Mouse (Mus musculus) heart, embryonic 16.5 days (tissue): ENCODE data around the gene Fam204a. TPM values are rescaled to one million over a fixed set of nuclear protein-coding genes. Genes with fewer than 3 reads are reported as not detected.

Source experiments
- ATAC-seq: fragments of 200-750 bp; cut with Nextera tagmentation; replicated peaks from 2 replicates; pipeline ENCODE4 v1.8.0; 2017; ENCODE audit warnings: moderate number of reproducible peaks; ENCODE audit not compliant: insufficient read depth, low FRiP score; ENCODE audit errors: extremely low read depth
- H3K27ac ChIP-seq: fragments of 300-500 bp; sonication (generic); 2 replicates; pipeline ENCODE4 v1.5.1; 2014; ENCODE audit warnings: mild to moderate bottlenecking, low read length, control low read depth, moderate library complexity
- H3K27me3 ChIP-seq: fragments of 300-500 bp; sonication (generic); 2 replicates; pipeline ENCODE4 v1.6.1; 2014; ENCODE audit warnings: low read length, mixed read lengths; ENCODE audit not compliant: control insufficient read depth, insufficient read depth
- H3K36me3 ChIP-seq: fragments of 300-500 bp; sonication (generic); 2 replicates; pipeline ENCODE4 v1.6.1; 2014; ENCODE audit not compliant: control insufficient read depth, insufficient read depth
- H3K4me1 ChIP-seq: fragments of 300-500 bp; sonication (generic); 2 replicates; pipeline ENCODE4 v1.6.1; 2014; ENCODE audit warnings: low read length, mixed read lengths; ENCODE audit not compliant: control insufficient read depth, insufficient read depth
- H3K4me2 ChIP-seq: fragments of 300-500 bp; sonication (generic); 2 replicates; pipeline ENCODE4 v1.6.1; 2014; ENCODE audit warnings: low read depth, mild to moderate bottlenecking, control low read depth, low read length
- H3K4me3 ChIP-seq: fragments of 300-500 bp; sonication (generic); 2 replicates; pipeline ENCODE4 v1.5.1; 2014; ENCODE audit warnings: mild to moderate bottlenecking, control low read depth, low read length
- H3K9ac ChIP-seq: fragments of 300-500 bp; sonication (generic); 2 replicates; pipeline ENCODE4 v1.6.1; 2014; ENCODE audit warnings: low read length, control low read depth
- H3K9me3 ChIP-seq: fragments of 300-500 bp; sonication (generic); replicated peaks from 2 replicates; pipeline ENCODE4 v1.6.1; 2016; ENCODE audit warnings: low read length; ENCODE audit not compliant: control insufficient read depth
- WGBS: fragments of 180-500 bp; shearing (Covaris S2); extraction: QIAGEN DNeasy Blood & Tissue Kit; methylation state at CpG from one replicate; pipeline ENCODE4 v1.1.7; 2014; 5-methylcytosine and 5-hydroxymethylcytosine counted together
- polyA plus RNA-seq: library from polyadenylated mRNA; unstranded; fragments of >200 nt; fragmentation: Nextera tagmentation; extraction: Ambion mirVana; gene quantifications from 2 replicates; pipeline ENCODE4 v1.2.1, GENCODE M21; 2015

The Fam204a gene
- polyA plus RNA-seq, 1 experiment from 2014 or later = 34.7 TPM

GRCm38 (mm10) chr19:60182901-60183300, 43.6 kb downstream of the Fam204a start:
- Histone ChIP-seq H3K36me3 (no peaks in the 10 kb centered on the region; the same call in 1 of the 2 replicates), H3K4me1 (no peaks in the 10 kb centered on the region), H3K4me2 (no peak overlapping the region), H3K9me3 (no peaks in the 10 kb centered on the region), H3K4me3 (no peak overlapping the region), H3K27me3 (no peaks in the 10 kb centered on the region), H3K9ac (no peak overlapping the region), H3K27ac (no peak overlapping the region)
- WGBS = 74% methylated on average over 1 of the region's 1 CpGs
- ATAC-seq = no peak

DNA sequence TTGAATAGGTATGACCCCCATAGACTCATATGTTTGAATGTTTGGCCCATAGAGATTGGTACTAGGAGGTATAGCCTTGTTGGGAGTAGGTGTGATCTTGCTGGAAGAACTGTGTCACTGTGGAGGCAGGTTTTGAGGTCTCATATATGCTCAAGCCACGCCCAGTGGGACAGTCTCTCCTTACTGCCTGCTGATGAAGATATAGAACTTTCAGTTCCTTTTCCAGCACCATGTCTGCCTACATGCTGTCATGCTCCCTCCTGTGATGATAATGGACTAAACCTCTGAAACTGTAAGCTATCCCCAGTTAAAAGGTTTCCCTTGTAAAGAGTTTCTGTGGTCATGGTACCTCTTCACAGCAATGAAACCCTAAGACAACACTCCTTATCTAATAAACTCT, 44.3 kb downstream of the Fam204a start:
- 82% methylated on average over 1 of the region's 1 CpGs for WGBS
- Histone ChIP-seq H3K4me2 (no peak overlapping the region), H3K27ac (no peak overlapping the region), H3K36me3 (no peaks in the 10 kb centered on the region; the same call in 1 of the 2 replicates), H3K9me3 (no peaks in the 10 kb centered on the region), H3K4me1 (no peaks in the 10 kb centered on the region), H3K9ac (no peak overlapping the region), H3K4me3 (no peak overlapping the region), H3K27me3 (no peaks in the 10 kb centered on the region)
- ATAC-seq = no peak

DNA sequence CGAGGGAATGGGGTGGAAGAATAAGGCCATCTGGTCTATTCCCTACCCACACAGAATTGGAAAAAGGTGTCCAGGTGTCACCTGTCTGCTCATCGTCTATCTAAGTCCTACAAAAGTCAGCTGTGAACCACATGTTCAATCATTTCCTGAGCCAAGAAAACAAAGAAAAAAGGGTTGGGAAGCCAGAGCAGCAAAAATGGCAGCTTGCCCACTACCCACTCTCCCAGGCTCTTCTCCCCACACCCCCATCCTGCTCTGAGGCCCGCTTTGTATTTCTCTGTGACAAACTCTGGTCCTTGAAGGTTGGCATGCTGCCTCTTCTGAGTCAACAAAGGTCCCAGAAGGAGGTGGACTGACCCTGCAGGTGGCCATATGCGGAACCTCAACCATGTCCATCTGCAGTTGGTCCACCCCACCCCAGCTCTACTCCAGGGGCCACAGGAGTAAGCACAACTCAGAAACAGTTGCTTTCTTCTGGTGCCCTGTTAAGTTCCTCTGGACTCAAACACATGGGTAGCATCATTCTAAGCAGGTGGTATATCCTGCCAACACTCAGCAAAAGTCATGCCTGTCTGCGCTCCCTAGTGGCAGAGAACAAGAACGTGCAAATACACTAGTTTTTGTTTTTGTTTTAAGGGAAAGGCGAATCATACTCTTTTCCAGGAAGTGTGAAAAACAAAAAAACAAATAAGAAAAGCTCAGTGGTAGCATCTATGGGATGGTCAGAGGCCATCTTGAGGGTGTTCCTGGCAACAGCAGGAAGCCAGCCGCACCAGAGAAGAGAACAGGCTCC, 47.5 kb downstream of the Fam204a start:
- no peaks in the 10 kb centered on the region; the same call in 1 of the 2 replicates for H3K36me3 ChIP-seq
- H3K27ac ChIP-seq = no peak overlapping the region
- ATAC-seq = no peak
- H3K9ac ChIP-seq = no peak overlapping the region
- 79% methylated on average over 8 of the region's 8 CpGs for WGBS
- H3K4me3 ChIP-seq = no peak overlapping the region
- H3K4me2 ChIP-seq = no peak overlapping the region
- no peaks in the 10 kb centered on the region for H3K27me3 ChIP-seq
- H3K9me3 ChIP-seq = no peaks in the 10 kb centered on the region
- no peaks in the 10 kb centered on the region for H3K4me1 ChIP-seq

- no peaks in the 10 kb centered on the region for H3K36me3 ChIP-seq
- no peaks in the 10 kb centered on the region for H3K9me3 ChIP-seq
- H3K4me2 ChIP-seq = no peak overlapping the region
- WGBS = 38% methylated on average over 2 of the region's 2 CpGs
- ATAC-seq = no peak
- H3K4me1 ChIP-seq = no peaks in the 10 kb centered on the region
- H3K27me3 ChIP-seq = no peaks in the 10 kb centered on the region
- no peak overlapping the region for H3K27ac ChIP-seq
- H3K9ac ChIP-seq = no peak overlapping the region
- H3K4me3 ChIP-seq = no peak overlapping the region
Measured at GRCm38 (mm10) chr19:60165417-60165816, 61.1 kb downstream of the Fam204a start.

- peak overlapping the region; percentile 17 for H3K4me3 ChIP-seq
- ATAC-seq = no peak
- H3K27ac ChIP-seq = no peak overlapping the region
- no peaks in the 10 kb centered on the region for H3K27me3 ChIP-seq
- H3K36me3 ChIP-seq = no peaks in the 10 kb centered on the region
- 14% methylated on average over 20 of the region's 20 CpGs for WGBS
- no peaks in the 10 kb centered on the region for H3K9me3 ChIP-seq
- H3K4me2 ChIP-seq = peak overlapping the region; percentile 44; the same call in 1 of the 2 replicates
- no peak overlapping the region for H3K9ac ChIP-seq
- H3K4me1 ChIP-seq = no peaks in the 10 kb centered on the region
Measured at GRCm38 (mm10) chr19:60160611-60161274, 65.8 kb downstream of the Fam204a start.

DNA sequence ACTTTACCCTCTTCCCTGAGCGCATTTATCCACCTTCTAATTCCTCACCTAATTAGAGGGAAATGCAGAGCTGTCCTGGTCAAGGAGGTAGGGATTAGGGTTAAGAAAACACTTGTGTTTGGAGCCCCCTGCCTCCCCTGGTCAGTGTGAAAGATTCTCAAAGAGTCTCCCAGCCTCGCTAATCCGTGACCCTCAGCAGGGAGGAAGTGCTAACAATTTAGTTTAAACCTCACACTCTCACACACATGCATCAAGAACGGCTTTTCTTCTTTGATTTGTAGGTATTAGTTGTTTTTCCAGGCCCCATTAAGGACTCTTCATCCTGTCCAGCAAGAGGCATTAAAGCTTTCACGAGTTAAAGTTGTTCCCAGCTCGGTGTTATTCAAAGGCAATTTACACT, 66.7 kb downstream of the Fam204a start:
- no peak overlapping the region for H3K4me2 ChIP-seq
- no peaks in the 10 kb centered on the region for H3K4me1 ChIP-seq
- ATAC-seq = no peak

GRCm38 (mm10) chr19:60155266-60155665, 71.2 kb downstream of the Fam204a start:
- no peak for ATAC-seq
- Histone ChIP-seq H3K9ac (no peak overlapping the region), H3K27me3 (no peaks in the 10 kb centered on the region), H3K9me3 (no peaks in the 10 kb centered on the region), H3K4me1 (no peaks in the 10 kb centered on the region), H3K36me3 (no peaks in the 10 kb centered on the region), H3K4me2 (no peak overlapping the region), H3K27ac (no peak overlapping the region), H3K4me3 (no peak overlapping the region)
- WGBS = 80% methylated on average over 5 of the region's 5 CpGs

More for the DNA sequence above, 66.7 kb downstream of the Fam204a start:
- no peaks in the 10 kb centered on the region for H3K9me3 ChIP-seq
- H3K4me3 ChIP-seq = no peak overlapping the region
- H3K36me3 ChIP-seq = no peaks in the 10 kb centered on the region
- no peaks in the 10 kb centered on the region for H3K27me3 ChIP-seq
- H3K27ac ChIP-seq = no peak overlapping the region
- H3K9ac ChIP-seq = no peak overlapping the region
- 40% methylated on average over 6 of the region's 6 CpGs for WGBS

DNA sequence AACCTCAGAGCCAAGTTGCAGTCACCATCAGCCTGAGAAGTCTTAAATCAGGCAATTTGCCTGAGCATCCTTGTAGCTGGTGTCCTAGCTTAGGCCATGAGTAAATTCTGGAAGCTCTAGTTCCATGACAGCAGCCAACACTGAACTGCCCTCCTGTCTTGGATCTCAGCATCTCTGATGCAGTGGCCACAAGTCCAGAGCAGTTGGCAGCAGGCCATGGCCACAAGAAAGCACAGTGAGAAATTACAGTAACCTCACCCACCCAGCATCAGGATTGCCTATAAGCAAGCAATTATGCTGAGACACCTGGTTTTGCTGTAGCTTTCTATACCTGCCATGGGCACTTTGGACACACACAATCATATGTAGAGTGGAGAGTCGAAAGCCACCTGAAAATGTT, 73.4 kb downstream of the Fam204a start:
- Histone ChIP-seq H3K9ac (no peak overlapping the region), H3K27me3 (peaks cover 7% of the 10 kb centered on the region; the same call in 1 of the 2 replicates), H3K27ac (no peak overlapping the region), H3K4me1 (no peaks in the 10 kb centered on the region), H3K4me3 (no peak overlapping the region), H3K36me3 (no peaks in the 10 kb centered on the region), H3K9me3 (no peaks in the 10 kb centered on the region), H3K4me2 (no peak overlapping the region)
- no peak for ATAC-seq
- 83% methylated on average over 1 of the region's 1 CpGs for WGBS

- no peak overlapping the region for H3K4me2 ChIP-seq
- H3K4me3 ChIP-seq = no peak overlapping the region
- ATAC-seq = no peak
- WGBS = 76% methylated on average over 3 of the region's 3 CpGs
- no peak overlapping the region for H3K27ac ChIP-seq
- H3K27me3 ChIP-seq = peaks cover 25% of the 10 kb centered on the region
- H3K36me3 ChIP-seq = no peaks in the 10 kb centered on the region
- no peaks in the 10 kb centered on the region for H3K4me1 ChIP-seq
- no peak overlapping the region for H3K9ac ChIP-seq
- no peaks in the 10 kb centered on the region for H3K9me3 ChIP-seq
Measured at GRCm38 (mm10) chr19:60150056-60150455, 76.4 kb downstream of the Fam204a start.
